Mouse (Mus musculus) heart, postnatal 0 days (tissue): ENCODE measurements around the gene Trim26.

Experiments used
- CTCF ChIP-seq: IDR thresholded peaks from 2 replicates; pipeline ENCODE4 v1.5.1; 2016; ENCODE audit warnings: antibody characterized with exemption, control low read depth, low read depth
- EP300 ChIP-seq: IDR thresholded peaks from 2 replicates; pipeline ENCODE4 v1.6.1; 2016; ENCODE audit warnings: antibody characterized with exemption, low read depth

- no peak for TF ChIP-seq CTCF
- TF ChIP-seq EP300, result no peak
Observed at GRCm38 (mm10) chr17:36851200-36851599, 14.3 kb downstream of the Trim26 start.
